In the genomic region with DNA sequence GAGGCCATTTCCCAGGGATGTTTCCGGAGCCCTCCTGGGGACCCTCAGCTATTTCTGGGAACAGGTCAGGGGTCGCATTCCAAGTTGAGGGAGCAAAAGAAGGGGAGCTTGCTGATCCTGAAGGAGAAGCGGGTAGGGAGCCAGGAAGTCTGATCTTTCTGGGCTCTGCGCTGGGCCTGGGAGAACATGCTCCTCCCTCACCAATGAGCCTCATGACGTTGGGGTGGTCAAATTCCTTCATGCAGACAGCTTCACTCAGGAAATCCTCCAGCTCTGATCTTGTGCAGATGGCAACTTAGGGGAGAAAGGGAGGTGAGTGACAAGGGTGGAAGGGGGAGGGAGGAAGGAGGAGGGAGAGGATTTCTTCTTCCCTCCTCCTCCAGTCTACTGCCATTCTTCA, we compare ENCODE assay signal across 9 mouse cellular contexts. TPM values are rescaled to one million over a fixed set of nuclear protein-coding genes. Genes with fewer than 3 reads are reported as not detected.
DNase-seq lines count a peak whose midpoint lies in the region; ATAC-seq lines count a peak whose summit lies in the region.
"Had no signal": no experiment of that assay in that cellular context is flagged by ENCODE, and none has a peak within 500 bp of the region (broad histone marks: within the 10 kb centered on the region; RNA-seq: fewer than 3 reads in every experiment).

No protein-coding gene starts in this region.

- no peak overlapping the region for H3K4me2 ChIP-seq in hindbrain, embryonic 11.5 days (replicated peaks; ENCODE audit: low read depth, low read length)
- no peak overlapping the region for H3K4me2 ChIP-seq in hindbrain, embryonic 13.5 days

- no peak for ATAC-seq in hindbrain, embryonic 11.5 days (ENCODE audit: low FRiP score)
- no peak for ATAC-seq in hindbrain, embryonic 13.5 days (ENCODE audit: low FRiP score)
- ATAC-seq in common myeloid progenitor, adult 5-6 weeks (replicated peaks; ENCODE audit: low read depth, poor library complexity, severe bottlenecking): peak; percentile 34; the same call in 1 of the 2 replicates
- no peak for ATAC-seq in activated CD4-positive, CD25-positive, alpha-beta regulatory T cell, adult 4 months

- peak; percentile 8 for DNase-seq in hindbrain, embryonic 11.5 days (ENCODE audit: low spot score)
- peak; percentile 32 for DNase-seq in heart, postnatal 4 days
- DNase-seq in kidney, postnatal 4 days: peak; percentile 55 to 73
- DNase-seq in Muller cell, postnatal 12 days (ENCODE audit: inconsistent ontology term): no peak
- DNase-seq in B cell, adult 2 months: no peak
- DNase-seq: left cerebral cortex, postnatal 4 days had no signal

- no peaks in the 10 kb centered on the region for H3K4me1 ChIP-seq in hindbrain, embryonic 11.5 days (replicated peaks; ENCODE audit: control insufficient read depth, insufficient read depth, low read length)
- H3K4me1 ChIP-seq in hindbrain, embryonic 13.5 days (replicated peaks): no peaks in the 10 kb centered on the region

- H3K36me3 ChIP-seq in hindbrain, embryonic 11.5 days (ENCODE audit: control insufficient read depth, insufficient read depth, low read length): no peaks in the 10 kb centered on the region
- 0 out of 2 replicates have a peak, but pooled peaks cover 6% of the 10 kb centered on the region for H3K36me3 ChIP-seq in hindbrain, embryonic 13.5 days

- H3K27me3 ChIP-seq in hindbrain, embryonic 11.5 days (ENCODE audit: control insufficient read depth, insufficient read depth, low read length): no peaks in the 10 kb centered on the region
- H3K27me3 ChIP-seq in hindbrain, embryonic 13.5 days: no peaks in the 10 kb centered on the region

- no peak overlapping the region for H3K27ac ChIP-seq in hindbrain, embryonic 11.5 days (ENCODE audit: low read depth, low read length)
- H3K27ac ChIP-seq in hindbrain, embryonic 13.5 days: no peak overlapping the region

- H3K9me3 ChIP-seq in hindbrain, embryonic 11.5 days (ENCODE audit: control insufficient read depth, low read length): no peaks in the 10 kb centered on the region
- no peaks in the 10 kb centered on the region for H3K9me3 ChIP-seq in hindbrain, embryonic 13.5 days

- no peak overlapping the region for H3K4me3 ChIP-seq in hindbrain, embryonic 11.5 days (ENCODE audit: low read depth, low read length)
- no peak overlapping the region for H3K4me3 ChIP-seq in hindbrain, embryonic 13.5 days

- WGBS in hindbrain, embryonic 11.5 days: 55% methylated on average over 5 of the region's 5 CpGs
- WGBS in hindbrain, embryonic 13.5 days: 70% methylated on average over 5 of the region's 5 CpGs

- H3K9ac ChIP-seq in hindbrain, embryonic 11.5 days (ENCODE audit: low read depth, low read length): no peak overlapping the region
- H3K9ac ChIP-seq in hindbrain, embryonic 13.5 days: no peak overlapping the region

RNA-seq across cellular contexts. Expression of a gene that starts 9.7 kb away (rescaled TPM):
- polyA plus RNA-seq in hindbrain, embryonic 11.5 days (2014; fragmentation: Nextera tagmentation; extraction: Ambion mirVana): 68.1 and 70.1 TPM in 2 replicates
- 49.9 and 50.7 TPM in 2 replicates for polyA plus RNA-seq in hindbrain, embryonic 13.5 days (2015; fragmentation: Nextera tagmentation; extraction: Ambion mirVana)
- total RNA-seq in common myeloid progenitor, adult 5-6 weeks (2017): 128 and 173 TPM in 2 replicates
- 100 to 1,000 TPM; 147 to 149 TPM for total RNA-seq in heart, postnatal 4 days (2021)
- 10 to 100 TPM; 47.1 to 58.0 TPM for polyA plus RNA-seq in activated CD4-positive, CD25-positive, alpha-beta regulatory T cell, adult 4 months (2017; shearing (Covaris generic))

RNA-seq across cellular contexts. Expression of a gene that starts 24.3 kb away (rescaled TPM):
- polyA plus RNA-seq in hindbrain, embryonic 11.5 days (2014; fragmentation: Nextera tagmentation; extraction: Ambion mirVana): 15.0 and 19.4 TPM in 2 replicates
- 21.9 and 22.2 TPM in 2 replicates for polyA plus RNA-seq in hindbrain, embryonic 13.5 days (2015; fragmentation: Nextera tagmentation; extraction: Ambion mirVana)
- 0.96 and 4.0 TPM in 2 replicates for total RNA-seq in common myeloid progenitor, adult 5-6 weeks (2017)
- total RNA-seq in heart, postnatal 4 days (2021): 10 to 100 TPM; 79.5 to 90.3 TPM
- 10 to 100 TPM; 16.5 to 26.4 TPM for polyA plus RNA-seq in activated CD4-positive, CD25-positive, alpha-beta regulatory T cell, adult 4 months (2017; shearing (Covaris generic))

RNA-seq across cellular contexts. Expression of a gene that starts 45.3 kb away (rescaled TPM):
- polyA plus RNA-seq in hindbrain, embryonic 11.5 days (2014; fragmentation: Nextera tagmentation; extraction: Ambion mirVana): 30.5 and 33.7 TPM in 2 replicates
- 33.1 and 33.8 TPM in 2 replicates for polyA plus RNA-seq in hindbrain, embryonic 13.5 days (2015; fragmentation: Nextera tagmentation; extraction: Ambion mirVana)
- total RNA-seq in common myeloid progenitor, adult 5-6 weeks (2017): 11.9 and 17.5 TPM in 2 replicates
- total RNA-seq in heart, postnatal 4 days (2021): 10 to 100 TPM; 42.9 to 44.9 TPM
- 10 to 100 TPM; 31.1 to 46.9 TPM for polyA plus RNA-seq in activated CD4-positive, CD25-positive, alpha-beta regulatory T cell, adult 4 months (2017; shearing (Covaris generic))

RNA-seq across cellular contexts. Expression of a gene that starts 52.5 kb away (rescaled TPM):
- polyA plus RNA-seq in hindbrain, embryonic 11.5 days (2014; fragmentation: Nextera tagmentation; extraction: Ambion mirVana): 0.69 and 0.95 TPM in 2 replicates
- polyA plus RNA-seq in hindbrain, embryonic 13.5 days (2015; fragmentation: Nextera tagmentation; extraction: Ambion mirVana): 1.4 and 2.1 TPM in 2 replicates
- 0.27 and 0.29 TPM in 2 replicates for total RNA-seq in common myeloid progenitor, adult 5-6 weeks (2017)
- total RNA-seq in heart, postnatal 4 days (2021): 1 to 10 TPM; 7.5 to 8.7 TPM
- polyA plus RNA-seq in activated CD4-positive, CD25-positive, alpha-beta regulatory T cell, adult 4 months (2017; shearing (Covaris generic)): 1 to 10 TPM; 3.2 to 4.9 TPM

Comparison
In these comparisons a context has a peak if more than half of its experiments do, and no peak if none do; other contexts are left out.
1. DNase-seq: peak in hindbrain, embryonic 11.5 days (single experiment), heart, postnatal 4 days (single experiment) and kidney, postnatal 4 days (2 of 2); none in Muller cell, postnatal 12 days (single experiment) and B cell, adult 2 months (0 of 2).